Mouse (Mus musculus): ENCODE measurements around the gene Tle6.
A peak's percentile ranks its signal among the peaks of the same experiment; 100 is the strongest.

Gene Tle6

DNA sequence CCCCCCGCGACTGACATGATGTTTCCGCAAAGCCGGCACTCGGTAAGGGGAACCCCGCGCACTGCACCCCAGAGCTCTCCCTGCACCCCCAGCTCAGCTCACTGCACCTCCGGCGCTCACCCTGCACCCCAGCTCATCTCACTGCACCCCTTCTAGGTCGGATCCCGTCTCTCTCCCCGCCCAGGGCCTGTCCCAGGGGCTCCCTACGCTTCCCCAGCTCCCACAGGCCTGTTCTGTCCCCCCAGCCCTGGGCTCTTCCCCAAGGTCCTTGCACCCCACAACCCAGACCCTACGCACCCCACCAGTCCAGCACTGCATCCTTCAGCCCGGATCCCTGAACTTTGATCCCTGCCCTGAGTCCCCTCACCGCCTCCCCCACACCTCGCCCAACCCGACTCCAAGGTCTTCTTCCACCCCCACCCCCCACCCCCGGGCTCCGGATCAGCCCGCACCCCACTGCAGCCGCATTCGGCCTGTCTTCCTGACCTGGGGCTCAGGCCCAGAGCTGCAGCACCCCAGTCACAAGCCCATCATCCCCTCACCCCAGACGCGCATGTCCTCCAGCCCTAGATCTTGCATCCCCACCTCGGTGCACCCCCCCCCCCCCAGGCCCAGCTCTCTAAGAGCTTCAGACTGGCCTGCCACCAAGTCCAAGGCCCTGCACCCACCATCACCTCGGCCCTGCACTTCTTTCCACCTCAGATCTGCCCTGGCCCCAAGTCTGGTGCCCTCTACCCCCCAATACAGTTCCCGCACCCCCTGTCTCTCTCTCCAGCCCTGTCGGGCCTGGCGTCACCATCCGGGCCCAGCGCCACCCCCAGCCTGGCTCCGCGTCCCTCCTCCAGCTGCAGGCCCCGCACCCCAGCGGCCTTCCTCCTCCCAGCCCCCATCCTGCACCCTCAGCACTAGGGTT, 41.0 kb downstream of the Tle6 start:
- peak; percentile 76 to 82 for DNase-seq

DNA sequence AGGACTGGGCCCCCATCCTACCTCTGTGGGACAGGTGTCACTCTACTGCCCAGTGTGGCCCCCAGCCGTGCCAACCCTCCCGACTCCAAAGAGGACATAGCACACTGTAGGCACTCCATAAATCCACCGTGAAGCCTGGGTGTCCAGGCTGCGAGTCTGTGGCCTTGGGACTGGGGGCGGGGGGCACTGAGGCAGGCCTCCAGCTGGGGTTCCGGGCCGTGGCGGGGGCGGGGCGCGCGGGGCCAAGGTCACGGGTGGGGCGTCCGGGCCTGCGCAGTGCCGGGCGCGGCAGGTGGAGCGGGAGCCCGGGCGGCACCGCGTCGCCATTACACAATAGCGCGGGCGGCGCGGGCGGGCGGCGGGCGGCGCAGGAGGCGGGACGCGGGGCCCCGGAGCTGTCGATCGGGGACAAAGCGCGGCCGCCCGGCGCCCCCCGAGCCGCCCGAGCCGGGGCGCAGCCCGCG, 41.7 kb downstream of the Tle6 start, which contains the start of gene Aes:
Gene Aes, plus strand, starts transcription at position 326 of the 464 bp plus-strand sequence.
- peak; percentile 81 for DNase-seq

GRCm38 (mm10) chr10:81557491-81557890, 43.4 kb downstream of the Tle6 start:
- no peak for DNase-seq

DNA sequence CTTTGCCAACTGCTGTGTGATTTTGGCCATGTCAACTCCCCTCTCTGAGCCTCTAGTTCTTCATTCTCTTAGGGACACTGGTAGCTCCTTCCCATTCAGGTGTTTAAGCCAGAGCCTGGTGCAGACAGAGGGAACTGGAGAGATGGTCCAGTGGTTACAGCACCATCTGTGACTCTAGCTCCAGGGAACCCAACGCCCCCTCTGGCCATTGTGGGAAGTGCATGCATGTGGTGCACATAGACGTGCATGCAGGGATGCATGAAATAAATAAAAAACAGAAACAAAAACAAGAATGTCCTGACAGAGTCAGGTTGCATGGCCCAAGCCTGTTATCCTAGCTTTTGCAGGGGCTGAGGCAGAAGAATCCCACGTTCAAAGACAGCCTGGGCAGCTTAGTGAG, 44.6 kb downstream of the Tle6 start:
- no peak for DNase-seq

GRCm38 (mm10) chr10:81553807-81554755, 46.8 kb downstream of the Tle6 start:
- no peak for DNase-seq

GRCm38 (mm10) chr10:81553232-81553631, 47.6 kb downstream of the Tle6 start:
- no peak for DNase-seq

DNA sequence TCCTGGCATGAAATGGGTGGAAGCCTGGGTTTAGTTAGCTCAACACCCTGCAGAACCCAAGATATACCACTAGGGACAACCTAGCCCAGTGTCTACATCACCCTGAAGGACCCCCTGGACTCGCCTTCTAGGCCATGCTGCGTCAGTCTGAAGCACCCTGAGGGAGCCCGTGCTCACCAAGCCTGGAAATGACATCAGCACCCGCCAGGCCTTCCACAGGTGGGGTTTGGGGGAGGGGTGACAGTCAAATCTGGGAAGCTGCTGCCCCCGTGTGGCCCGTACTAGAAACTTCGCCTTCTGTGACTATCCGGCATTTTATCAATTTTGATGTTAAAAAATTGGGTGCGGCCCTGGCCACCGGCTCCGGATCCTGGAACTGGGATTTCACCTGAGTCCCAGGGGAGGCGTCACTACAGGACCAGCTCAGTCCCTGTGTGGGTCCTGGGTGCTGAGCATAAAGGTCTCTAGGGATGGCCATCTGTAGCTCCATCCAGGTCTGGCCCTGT, 49.2 kb downstream of the Tle6 start:
- peak; percentile 73 to 87 for DNase-seq

GRCm38 (mm10) chr10:81550257-81550656, 50.6 kb downstream of the Tle6 start:
- no peak for DNase-seq

DNA sequence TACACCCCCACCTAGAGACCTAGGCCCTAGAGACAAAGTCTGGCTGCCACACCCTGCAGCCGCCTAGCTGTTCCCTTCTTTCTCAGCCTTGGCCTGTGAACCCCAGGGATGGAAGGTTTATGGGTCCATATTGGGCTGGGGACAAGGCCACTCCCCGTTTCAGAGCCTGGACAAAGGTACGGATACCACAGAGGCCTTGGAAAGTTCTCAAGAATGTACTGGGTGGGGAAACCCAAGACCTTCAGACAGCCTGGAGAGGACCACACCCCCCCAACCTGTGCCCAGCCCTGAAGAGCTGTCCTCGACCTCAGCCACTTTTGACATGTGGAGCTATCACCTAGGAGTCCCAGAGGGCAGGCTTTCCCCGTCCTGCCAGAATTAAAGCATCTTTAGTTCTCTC, 51.9 kb downstream of the Tle6 start:
- DNase-seq, result no peak

DNA sequence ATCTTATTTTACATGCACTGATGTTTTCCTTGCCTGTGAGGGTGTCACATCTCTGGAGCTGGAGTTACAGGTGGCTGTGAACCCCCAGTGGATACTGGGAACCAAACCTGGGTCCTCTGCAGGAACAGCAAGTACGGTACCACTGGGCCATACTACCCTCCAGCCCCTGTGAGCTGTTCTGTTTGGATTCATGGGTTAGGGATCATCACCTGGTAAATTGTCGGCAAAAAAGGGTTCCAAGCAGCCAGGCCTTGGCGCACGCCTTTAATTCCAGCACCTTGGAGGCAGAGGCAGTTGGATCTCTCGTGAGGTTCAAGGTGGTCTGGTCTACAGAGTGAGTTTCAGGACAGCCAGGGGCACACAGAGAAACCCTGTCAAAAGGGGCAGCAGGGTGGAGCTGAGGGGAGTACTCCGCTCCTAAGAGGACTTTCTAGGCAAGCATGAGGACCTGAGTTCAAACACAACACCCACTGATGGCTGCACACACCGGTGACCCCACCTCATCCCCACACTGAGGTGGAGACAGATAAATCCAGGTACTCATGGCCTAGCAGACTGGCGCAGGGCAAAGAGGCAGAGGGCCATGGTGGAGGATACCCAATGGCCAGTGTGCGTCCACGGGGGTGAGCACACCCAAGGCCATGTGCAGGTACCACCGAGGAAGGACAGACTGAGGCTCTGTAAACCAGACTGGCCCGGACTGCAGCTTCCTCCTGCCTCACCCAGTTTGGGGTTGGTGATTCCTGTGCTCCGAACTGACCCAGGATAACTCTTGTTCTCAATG, 53.9 kb downstream of the Tle6 start:
- DNase-seq, result no peak

DNA sequence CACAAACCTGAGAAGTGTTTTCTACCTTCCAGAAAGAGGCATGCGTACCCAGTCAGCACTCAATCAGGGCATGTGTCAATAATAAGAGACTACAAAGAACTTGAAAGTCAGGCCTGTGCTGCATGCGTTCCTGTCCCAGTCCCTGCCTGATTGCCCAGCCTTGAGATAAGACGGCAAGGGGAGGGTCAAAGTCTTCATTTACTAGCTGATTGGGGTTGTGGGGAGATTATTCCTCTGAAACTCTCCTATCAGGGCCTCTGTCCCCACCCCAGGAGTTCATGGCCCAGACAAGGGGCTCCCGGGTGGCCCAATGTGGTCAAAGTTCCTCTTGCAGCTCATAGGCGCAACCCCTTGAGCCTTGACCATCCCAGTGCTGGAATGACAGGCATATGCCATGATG, 54.5 kb downstream of the Tle6 start:
- no peak for DNase-seq

DNA sequence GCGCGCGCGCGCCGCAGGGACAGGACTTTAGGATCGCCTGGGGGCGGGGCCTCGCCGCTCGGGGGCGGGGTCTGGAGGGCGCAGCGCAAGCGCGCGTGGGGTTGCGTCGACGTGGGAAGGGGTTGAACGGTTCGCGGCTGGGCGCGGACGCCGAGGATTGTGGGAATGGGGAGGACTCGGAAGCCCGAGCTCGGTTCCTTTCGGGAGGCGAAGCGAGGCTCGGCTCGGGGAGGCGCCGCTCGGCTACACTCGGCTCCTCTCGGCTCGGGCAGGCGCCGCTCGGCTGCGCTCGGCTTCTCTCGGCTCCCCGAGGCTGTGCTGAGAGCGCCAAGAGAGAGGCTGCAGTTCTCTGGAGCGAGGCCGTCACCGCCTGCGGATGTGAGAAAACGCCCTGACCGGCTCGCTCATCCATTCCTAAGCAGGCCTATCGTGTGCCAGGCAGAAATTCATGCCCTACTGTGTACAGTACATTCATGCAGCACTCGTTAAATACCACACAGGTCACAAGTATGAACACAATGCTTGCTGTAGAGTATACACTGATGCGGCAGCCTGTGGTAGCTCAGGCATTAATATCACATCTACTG, 55.6 kb downstream of the Tle6 start, which contains the start of gene Gna11:
Gene Gna11, minus strand, starts transcription at position 30 of the 587 bp plus-strand sequence.
- DNase-seq, result peak; percentile 100

GRCm38 (mm10) chr10:81544296-81545160, 56.3 kb downstream of the Tle6 start:
- DNase-seq, result no peak

GRCm38 (mm10) chr10:81543633-81544032, 57.2 kb downstream of the Tle6 start:
- no peak for DNase-seq

- DNase-seq, result no peak
These were observed 58.0 kb downstream of the Tle6 start for GRCm38 (mm10) chr10:81542727-81543460.

- no peak for DNase-seq
These were observed 59.1 kb downstream of the Tle6 start for GRCm38 (mm10) chr10:81541803-81542202.

DNA sequence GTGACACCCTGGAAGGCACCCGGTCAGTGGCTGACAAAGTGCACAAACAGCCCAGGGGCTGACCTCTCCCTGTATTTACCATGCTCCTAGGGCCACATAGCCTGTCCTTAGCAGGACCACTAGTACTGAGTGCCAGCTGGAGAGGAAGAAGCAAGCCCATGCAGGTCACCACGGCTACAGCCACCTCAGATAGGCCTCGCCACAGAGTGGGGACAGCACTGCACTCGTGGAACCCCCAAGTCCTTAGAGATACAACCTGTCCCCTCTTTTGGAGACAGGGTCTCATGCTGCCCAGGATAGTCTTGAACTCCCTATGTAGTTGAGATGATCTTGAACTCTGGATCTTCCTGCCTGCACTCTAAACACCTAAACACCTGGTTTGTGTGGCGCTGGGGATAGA, 59.5 kb downstream of the Tle6 start:
- DNase-seq, result no peak
